Mouse (Mus musculus) stomach, adult 2 months (tissue): ENCODE results near the gene Olfr181. TPM values are rescaled to one million over a fixed set of nuclear protein-coding genes. Genes with fewer than 3 reads are reported as not detected.

Experiments
- polyA plus RNA-seq: library from polyadenylated mRNA; depleted of rRNA; stranded (reverse); fragments of >200 nt; gene quantifications from 2 replicates; pipeline ENCODE4 v1.2.3, GENCODE M21; 2012; rRNA removed

Olfr181 gene
- polyA plus RNA-seq = not detected in 2 replicates

DNA sequence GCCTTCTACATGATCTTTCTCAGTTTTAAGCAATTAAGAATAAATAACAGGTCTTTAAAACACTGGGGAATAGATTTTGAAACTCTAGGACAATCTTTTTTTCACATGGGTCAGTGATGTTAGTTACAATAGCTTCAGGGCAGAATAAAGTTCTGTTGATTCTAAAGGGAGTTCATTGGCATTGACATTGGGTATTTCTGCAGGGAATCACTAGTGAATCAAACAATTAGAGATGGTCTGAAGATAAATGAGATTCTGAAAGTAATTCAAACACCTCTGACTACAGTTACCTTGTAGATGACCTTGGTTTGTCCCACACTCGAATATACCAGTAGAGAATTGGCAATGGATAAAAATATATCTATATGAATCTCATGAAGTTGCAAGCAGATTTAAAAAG, at the start of gene Olfr181:
Gene Olfr181 (minus strand): TSS at position 101 of the 400 bp plus-strand sequence.

DNA sequence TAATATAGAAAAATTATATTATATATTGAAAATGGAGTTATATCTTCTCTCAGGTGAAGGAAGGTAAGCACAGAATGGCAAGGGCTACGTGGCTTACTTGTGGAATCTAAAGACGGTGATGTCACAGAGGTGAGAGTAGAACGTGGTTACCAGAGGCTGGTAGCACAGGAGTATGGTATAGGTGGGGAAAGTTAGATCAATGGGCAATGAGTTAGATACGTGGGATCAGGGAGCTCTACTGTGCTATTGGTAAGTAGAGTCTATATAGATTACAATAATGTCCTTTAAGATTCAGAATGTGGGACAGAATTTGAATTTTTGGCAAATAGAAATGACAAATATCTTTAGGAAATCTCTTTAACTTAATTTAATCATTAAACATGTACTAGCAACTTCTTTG, 737 bp upstream of the Olfr181 start, which contains the start of gene Olfr180:
Gene Olfr180 (minus strand): TSS at position 101 of the 400 bp plus-strand sequence.

DNA sequence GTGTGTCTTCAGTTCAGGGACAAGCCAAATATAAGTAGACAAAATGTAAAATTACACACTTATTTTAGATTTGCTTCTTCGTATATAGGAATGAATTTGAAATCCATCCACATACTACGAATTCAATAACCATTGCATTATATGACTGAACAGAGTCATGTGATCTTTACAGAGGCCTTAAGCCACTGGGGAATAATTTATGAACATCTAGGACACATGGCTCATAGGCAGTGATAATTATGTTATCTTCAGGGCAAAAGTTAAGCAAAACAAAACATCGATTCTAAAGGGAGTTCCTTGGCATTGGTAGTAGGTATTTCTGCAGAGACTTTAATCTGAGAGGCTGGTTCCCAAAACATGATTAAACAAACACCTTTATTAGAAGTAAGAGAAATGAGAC, 36.6 kb downstream of the Olfr181 start, which contains the start of gene Olfr178:
Gene Olfr178 (minus strand): TSS at position 101 of the 400 bp plus-strand sequence.

Other genes starting within 250 kb of the Olfr181 start
- gene Gpr15, start 209.7 kb downstream of the Olfr181 start, polyA plus RNA-seq = not detected in 2 replicates
- gene Cldnd1, start 200.8 kb downstream of the Olfr181 start, polyA plus RNA-seq = 35.9 and 41.6 TPM in 2 replicates
- gene Olfr172, start 165.6 kb downstream of the Olfr181 start, polyA plus RNA-seq = not detected in 2 replicates
- not detected in 2 replicates for gene Olfr173, start 128.5 kb downstream of the Olfr181 start, polyA plus RNA-seq
- not detected in 2 replicates for gene Olfr175-ps1, start 102.0 kb downstream of the Olfr181 start, polyA plus RNA-seq
- not detected in 2 replicates for gene Olfr177, start 54.0 kb downstream of the Olfr181 start, polyA plus RNA-seq
- not detected in 2 replicates for gene Olfr178, start 36.7 kb downstream of the Olfr181 start, polyA plus RNA-seq
- gene Olfr180, start 637 bp upstream of the Olfr181 start, polyA plus RNA-seq = not detected in 2 replicates
- not detected in 2 replicates for gene Olfr183, start 66.6 kb upstream of the Olfr181 start, polyA plus RNA-seq
- gene Olfr186, start 101.5 kb upstream of the Olfr181 start, polyA plus RNA-seq = not detected in 2 replicates
- gene Olfr187, start 111.0 kb upstream of the Olfr181 start, polyA plus RNA-seq = not detected in 2 replicates
- not detected in 2 replicates for gene Olfr190, start 149.2 kb upstream of the Olfr181 start, polyA plus RNA-seq
- not detected in 2 replicates for gene Olfr191, start 161.1 kb upstream of the Olfr181 start, polyA plus RNA-seq
- gene Olfr193, start 183.1 kb upstream of the Olfr181 start, polyA plus RNA-seq = not detected in 2 replicates
- gene Olfr194, start 192.3 kb upstream of the Olfr181 start, polyA plus RNA-seq = not detected in 2 replicates
- not detected in 2 replicates for gene Olfr195, start 218.3 kb upstream of the Olfr181 start, polyA plus RNA-seq
- not detected in 2 replicates for gene Olfr196, start 241.7 kb upstream of the Olfr181 start, polyA plus RNA-seq